Mouse (Mus musculus): ENCODE measurements around the gene Tnk2.

The Tnk2 gene

DNA sequence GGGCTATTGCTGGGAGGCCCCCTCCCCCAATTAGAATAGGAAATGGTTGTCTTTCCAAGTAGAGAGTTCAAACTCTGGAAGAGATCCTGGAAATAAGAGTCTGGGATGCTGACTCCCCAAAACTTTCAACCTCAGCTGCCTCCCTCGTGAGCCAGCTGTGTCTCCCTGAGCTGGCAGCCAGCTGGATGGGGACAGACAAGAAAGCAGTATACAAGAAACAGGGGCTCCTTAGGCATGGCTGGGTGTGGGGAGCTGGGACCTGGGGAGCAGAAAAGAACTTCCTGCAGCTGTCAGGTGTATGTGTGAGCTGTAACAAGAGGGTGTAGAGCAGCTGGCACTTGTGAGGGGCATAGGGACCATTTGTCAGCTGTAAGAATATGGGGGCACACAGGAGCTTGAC lies 16.4 kb downstream of the Tnk2 start:
- DNase-seq (ENCODE audit: low spot score) = no peak

DNA sequence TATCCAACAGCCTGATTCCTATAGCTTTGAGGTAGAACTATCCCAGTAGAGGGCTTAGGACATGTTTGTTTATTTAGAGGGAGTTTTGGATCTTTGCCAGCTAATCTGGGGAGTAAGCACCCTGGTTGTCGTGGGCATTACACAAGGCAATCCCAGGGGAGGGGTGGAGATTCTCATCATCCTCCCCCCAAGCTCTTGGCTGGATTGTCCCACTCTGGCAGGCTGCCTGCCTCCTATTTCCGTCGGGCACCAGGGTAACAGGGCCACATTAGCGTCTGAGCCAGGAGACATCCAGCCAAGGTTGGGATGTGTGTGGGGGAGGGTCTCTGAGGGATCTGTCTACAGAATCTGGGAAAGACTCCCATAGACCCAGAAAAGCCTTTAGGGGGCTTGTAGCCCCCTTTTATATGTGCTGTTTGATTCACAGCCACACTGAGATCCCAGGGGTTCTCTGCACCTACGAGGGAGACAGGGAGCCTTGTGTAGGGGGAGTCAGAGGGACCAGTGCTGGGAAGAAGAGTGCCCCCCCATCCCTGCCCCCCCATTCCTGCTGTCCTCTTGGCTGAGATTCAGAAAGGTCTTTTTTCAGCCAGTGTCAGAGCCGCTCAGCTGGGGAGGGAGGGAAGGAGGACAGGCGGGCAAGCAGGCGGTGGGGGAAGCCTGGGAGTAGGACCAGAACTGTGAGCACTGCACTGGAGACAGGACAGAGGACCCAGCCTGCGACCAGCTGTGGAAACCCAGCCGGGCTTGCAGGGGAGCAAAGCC lies 17.1 kb downstream of the Tnk2 start:
- DNase-seq (ENCODE audit: low spot score) = peak; percentile 51

DNA sequence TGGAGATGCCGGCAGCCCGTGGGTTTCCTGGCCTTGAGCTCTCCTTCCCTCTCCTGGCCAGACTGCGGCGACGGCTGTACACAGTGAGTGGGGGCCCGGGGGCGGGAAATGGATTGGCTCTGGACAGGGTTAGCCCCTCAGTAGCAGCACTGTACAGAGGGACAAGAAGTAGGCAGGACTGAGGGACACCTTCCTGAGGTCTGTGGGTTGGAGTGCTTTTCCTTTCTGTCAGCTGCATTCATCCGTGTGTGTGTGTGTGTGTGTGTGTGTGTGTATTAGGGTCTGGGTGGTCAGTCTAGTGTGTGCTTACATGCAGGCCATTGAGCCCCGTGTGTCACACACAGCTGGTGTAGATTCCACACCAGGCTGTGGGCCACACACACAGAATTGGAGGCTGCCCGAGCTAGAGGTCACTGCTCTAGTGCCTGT lies 17.8 kb downstream of the Tnk2 start:
- DNase-seq (ENCODE audit: low spot score) = no peak

DNA sequence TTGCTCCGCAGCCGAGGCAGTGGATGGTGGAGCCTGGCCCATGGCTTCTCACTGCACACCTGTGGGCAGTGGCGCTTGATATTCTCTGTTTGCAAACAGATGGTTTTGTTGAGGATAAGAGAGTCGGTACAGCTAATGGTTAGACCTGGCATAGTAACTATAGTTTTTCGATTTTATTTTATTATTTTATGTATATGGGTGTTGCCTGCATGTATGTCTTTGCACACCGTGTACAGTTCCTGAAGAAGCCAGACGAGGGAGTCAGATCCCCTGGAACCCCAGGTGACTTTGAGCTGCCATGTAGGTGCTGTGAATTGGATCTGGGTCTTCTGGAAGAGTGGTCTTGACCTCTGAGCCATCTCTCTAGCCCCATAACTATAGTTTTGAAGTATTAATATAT lies 18.7 kb downstream of the Tnk2 start:
- DNase-seq (ENCODE audit: low spot score) = no peak

DNA sequence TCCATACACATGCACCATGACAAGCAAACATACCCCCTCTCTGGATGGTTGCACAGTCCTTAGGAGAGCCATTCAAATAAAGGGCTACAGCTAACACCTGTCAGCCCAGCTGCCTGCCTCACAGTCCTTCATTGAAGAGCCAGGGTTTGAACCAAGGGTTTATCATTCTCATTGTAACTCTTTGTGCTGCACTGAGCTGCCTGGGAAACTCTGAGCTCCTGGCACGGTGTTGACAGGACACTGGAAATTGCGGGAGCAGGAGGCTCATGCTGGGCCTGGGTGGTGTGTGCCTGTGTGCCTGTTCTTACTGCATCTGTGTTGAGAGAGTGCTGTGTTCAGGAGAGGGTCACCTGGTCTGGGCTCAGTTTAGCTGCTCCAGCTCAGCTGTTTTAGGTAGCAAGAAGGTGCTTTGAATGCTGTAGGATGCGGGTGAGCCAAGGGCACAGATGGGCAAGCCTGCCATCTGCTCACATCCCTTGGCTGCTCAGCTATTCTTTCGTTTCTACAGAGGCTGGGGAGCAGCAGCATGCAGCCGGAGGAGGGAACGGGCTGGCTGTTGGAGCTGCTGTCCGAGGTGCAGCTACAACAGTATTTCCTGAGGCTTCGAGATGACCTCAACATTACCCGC lies 19.7 kb downstream of the Tnk2 start:
- no peak for DNase-seq (ENCODE audit: low spot score)

DNA sequence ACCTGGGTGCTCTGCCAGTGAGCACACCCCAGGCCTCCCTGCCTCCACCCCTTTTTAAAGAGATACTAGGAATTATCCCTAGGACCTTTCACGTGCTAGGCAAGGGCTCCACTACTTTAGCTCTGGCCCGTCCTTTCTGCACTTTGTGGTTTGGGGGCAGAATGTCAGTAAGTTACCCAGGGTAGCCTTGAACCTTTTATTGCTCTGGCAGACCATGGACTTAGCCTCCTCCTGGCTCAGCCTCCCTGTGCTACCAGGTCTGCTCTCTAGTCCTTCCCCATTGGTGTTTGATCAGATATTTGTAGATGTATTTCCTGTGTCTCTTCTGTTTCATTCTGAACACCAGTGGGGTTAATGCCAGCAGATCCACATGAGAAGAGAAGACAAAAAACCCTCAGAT lies 20.5 kb downstream of the Tnk2 start:
- DNase-seq (ENCODE audit: low spot score) = no peak

DNA sequence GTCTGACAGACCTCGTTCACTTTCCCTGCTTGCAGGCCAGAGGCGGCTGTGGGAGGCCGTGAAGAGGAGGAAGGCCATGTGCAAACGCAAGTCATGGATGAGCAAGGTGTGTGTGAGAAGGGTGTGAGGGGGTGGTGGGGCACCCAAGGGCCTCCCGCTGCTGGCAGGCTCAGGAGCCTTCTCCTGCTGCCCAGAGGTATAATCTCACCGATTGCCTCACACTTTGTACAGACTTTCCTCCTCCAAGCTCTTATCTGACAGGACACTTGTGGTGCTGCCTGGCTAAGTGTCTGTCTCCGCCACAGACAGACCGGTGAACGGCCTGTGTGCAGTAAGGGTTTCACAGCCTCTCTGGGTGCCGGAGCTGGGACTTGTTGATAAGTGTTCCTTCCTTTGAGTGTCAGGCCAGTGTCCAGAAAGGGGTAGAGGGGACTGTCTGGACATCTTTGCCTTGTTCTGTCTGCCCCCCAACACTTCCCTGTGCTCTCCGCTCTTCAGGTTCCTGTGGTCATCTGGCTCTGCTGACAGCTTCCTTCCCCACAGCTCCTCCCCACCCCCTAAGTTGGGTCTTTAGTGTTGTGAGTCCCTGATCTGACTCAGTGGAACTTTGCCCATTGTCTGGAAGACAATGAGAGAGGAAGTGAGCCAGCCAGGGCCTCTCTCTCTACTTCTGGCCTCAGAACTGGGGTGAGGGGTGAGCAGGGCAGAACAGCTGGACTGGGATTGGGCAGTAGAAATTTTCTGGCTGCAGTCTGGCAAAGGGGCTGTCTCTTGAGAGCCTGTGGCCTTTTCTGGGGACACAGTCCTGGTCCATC lies 22.4 kb downstream of the Tnk2 start:
- DNase-seq (ENCODE audit: low spot score) = peak; percentile 10

DNA sequence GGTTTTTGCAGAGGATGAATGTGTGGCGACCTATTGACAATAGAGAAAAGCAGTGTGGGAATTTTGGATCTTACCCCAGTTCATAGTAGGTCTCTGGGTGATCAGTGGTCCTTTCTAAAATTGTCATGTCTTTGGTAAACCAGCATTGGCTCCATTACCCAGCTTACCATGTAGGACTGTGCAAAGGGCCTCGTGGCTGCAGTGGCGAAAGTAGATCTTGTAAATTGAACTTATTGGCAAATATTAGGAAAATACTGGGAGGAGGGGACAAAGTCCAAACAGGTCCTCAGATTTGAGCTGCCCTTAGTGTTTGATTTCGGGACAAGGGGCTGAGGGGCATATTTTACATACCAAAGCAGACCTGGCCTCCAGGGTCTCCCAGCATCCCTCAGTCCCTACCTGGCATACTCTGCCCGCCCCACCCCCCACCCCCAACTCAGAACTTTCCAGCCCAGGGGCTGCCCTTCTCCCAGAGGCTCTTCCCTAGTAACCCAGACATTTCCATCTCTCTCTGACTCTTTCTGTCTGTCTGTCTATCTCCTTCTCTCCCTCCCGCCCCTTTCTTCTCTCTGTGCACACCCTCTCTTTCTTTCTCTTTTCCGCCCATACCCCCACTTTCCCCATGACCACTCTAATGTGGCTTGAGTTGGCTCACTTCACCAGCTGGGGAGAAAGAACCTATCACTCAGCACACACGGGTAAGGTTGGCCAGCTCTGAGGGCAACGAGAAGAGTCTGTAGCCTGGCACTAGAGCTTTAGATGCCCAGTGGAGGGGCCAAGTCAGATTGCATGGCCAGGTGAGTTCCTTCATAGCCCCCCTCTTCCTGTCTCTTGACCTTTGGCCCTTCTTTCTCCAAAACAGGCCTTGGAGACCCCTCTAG lies 23.2 kb downstream of the Tnk2 start:
- DNase-seq (ENCODE audit: low spot score) = no peak

DNA sequence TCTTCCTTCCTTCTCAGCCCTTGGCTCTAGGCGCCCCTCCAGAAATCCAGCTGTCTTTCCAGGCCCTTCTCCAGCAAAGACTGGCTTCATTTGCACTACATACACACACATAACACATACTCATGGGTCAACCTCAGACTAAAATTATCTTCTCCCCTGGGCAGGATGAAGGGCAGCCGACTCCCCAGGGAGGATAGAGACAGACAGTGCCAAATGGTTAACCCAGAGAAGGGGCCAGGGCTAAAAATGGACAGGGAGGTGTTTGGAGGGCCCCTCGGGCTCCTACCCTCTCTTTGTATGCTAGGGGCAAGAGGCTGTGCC lies 23.8 kb downstream of the Tnk2 start:
- peak; percentile 2 for DNase-seq (ENCODE audit: low spot score)

DNA sequence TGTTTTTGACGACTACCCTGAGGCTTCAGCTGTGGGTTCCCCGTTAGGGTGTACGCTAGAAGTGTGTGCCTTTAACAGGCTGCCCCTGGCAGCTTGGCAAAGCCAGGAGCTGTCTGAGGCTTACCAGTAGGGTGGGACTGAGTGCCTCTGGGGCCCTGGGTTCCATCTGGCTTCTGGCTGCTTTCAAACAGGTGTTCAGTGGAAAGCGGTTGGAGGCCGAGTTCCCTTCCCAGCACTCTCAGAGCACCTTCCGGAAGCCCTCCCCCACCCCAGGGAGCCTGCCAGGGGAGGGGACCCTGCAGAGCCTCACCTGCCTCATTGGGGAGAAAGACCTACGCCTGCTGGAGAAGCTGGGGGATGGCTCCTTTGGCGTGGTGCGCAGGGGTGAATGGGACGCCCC lies 24.4 kb downstream of the Tnk2 start:
- DNase-seq (ENCODE audit: low spot score) = peak; percentile 2

DNA sequence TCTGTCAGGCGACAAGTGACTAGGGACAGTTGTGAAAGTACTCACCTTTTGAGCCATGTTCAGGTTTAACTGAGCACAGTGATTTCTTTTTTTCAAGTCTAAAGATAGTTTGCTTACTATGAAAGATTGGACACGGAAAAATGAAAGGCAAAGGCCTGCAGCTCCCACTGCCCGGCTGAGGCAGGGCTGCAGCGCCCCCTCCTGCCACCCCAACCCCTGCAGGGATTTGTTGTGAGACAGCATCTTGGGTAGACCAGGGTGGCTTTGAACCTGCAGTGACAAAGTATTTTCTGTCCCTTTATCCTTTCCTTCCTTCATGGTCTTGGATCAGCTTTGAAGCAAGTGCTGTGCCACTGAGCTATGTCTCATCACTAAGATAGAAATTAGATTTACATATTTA lies 24.8 kb downstream of the Tnk2 start:
- DNase-seq (ENCODE audit: low spot score) = peak; percentile 2

DNA sequence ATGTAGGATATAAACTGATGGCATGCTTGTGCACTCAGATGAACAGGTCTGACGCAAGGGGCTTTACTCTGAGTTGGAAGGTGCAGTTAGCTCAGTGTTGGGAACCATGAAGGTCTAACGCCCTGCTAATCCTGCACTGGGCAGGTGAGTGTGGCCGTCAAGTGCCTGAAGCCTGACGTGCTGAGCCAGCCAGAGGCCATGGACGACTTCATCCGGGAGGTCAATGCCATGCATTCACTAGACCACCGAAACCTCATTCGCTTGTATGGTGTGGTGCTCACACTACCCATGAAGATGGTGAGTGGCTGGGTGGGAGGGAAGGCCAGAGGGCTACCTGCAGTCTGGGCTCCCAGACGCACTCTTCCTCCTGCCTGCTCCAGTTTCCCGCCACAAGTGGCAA lies 25.6 kb downstream of the Tnk2 start:
- DNase-seq (ENCODE audit: low spot score) = no peak

DNA sequence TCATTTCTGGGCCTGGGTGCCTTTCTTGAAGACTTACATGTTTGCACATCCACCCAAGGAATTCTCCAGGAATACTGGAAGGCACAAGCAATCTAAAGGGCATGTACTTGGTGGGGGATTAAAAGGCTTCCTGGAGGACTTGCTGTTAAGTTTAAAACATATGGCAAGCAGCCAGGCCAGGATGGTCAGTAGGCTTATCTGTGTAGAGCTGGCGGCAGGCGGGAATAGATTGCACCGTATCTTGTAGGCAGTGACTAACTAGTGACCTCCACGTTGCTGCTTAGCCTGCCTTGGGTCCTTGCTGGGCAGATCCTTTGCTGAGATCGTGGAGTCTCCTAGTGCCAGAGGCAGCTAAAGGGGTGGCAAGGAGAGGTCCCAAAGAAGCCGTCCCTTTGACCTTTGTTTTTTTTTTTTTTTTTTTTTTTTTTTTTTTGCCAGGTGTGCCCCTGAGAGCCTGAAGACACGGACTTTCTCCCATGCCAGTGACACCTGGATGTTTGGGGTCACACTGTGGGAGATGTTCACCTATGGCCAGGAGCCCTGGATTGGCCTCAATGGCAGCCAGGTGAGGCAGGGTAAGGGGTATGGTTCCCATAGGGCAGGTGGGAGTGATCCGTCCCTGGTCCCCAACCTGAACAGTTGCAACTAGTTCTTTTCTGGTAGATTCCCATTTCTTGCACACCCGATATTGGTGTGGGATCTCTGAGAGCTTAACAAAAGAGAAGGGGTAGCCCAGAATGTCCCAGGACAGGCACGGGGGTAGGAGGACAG lies 26.9 kb downstream of the Tnk2 start:
- peak; percentile 24 for DNase-seq (ENCODE audit: low spot score)

DNA sequence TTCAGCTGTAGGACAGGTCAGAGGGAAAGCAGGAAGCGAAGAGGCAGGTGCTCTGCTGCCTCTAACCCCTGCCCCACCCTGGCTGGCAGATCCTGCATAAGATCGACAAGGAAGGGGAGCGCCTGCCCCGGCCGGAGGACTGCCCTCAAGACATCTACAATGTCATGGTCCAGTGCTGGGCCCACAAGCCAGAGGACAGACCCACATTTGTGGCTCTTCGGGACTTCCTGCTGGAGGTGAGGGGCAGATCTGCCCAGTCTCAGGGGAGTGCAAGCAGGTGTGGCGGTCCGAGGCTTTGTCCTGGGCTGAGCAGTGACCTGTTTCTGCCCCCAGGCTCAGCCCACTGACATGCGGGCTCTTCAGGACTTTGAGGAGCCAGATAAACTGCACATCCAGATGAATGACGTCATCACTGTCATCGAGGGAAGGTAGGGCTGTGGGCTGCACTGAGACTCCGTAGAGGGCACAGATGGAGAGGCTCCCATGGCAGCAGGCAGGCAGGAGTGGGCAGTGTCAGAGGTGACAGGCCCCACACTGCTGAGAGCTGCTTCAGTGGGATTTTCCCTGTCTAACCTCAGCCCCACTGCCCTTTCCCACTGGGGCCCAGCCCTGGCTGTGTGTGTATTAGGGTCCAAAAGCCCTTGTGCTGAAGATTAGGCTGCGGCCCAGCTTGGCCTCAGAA lies 27.7 kb downstream of the Tnk2 start:
- no peak for DNase-seq (ENCODE audit: low spot score)

DNA sequence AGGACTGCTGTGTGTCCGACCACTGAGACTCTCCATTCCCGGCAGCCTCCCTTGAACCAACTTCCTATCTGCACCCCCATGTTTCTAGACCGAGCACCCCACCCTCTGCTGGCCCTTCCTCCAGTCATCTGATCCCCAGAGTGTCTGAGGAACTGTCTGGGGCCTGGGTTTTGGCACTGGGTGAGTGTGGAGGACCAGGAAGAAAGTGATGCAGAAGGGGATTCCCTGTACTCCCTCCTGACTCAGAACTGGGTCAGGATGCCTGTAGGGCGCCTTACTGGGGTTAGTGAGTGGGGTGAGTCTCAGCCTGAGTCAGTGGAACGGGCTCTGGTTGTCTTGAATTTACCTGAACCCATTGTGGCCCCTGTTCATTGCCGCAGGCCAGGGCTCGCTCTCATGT lies 28.6 kb downstream of the Tnk2 start:
- DNase-seq (ENCODE audit: low spot score) = peak; percentile 21

DNA sequence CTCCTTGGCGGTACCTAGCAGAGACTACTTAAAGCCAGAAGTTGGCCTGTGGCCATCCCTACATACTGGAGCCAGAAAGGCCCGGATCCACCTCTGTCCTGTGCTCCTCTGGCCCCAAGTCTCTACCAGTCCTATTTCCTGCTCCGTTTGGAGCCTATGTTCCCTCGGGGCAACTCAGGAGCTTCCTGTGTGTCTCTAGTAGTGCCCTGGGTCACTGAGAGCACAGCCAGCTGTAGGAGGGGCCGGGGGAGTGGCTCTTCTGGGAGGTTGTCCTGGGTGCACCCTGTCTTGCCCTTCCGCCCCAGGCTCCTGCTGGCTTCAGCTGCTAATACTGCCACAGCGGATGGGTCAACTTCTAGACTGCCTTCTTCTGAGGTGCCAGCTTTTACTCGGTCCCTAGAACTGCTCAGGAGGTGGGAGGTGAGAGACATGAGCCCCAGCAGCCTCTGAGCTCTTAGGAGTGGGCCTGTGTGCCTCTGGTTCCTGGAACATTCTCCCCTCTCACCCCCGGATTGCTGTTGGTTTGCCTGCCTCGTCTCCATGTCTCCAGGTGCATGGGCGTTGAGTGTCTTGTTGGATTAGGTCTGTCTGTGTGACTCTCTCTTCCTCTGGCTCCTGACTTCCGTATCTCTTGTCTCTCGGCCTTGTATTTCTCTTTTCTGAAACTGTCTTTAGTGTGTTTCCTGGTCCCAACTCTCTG lies 29.3 kb downstream of the Tnk2 start:
- peak; percentile 79 for DNase-seq (ENCODE audit: low spot score)

DNA sequence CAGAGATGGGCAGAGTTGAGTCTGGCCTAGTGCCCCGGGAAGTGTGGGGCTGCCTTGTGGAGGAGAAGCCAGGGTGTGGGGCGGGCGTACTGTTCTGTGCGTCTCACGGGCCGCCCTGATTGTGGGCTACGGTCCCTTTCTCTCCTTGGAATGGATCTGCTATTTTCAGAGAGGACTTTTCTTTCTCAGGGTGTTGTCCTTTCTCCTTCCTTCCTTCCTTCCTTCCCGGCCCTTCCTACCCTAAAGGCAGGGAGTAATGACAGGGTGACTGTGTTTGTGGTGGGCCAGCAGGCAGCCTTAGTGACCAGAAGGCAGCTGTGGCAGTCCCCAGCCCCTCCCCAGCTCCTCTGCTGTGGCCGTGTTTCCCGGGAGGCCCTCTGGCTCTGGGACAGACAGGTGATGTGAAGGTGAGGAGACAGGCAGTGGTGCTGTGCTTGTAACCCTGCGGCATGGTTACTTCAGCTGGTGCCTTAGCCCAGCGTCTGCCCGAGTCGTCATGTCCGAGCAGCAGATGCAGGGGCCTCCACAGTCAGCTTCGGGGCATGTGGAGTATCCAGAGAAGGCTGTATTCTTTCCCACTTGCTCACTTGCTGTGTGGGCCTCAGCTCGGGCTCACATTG lies 30.6 kb downstream of the Tnk2 start:
- DNase-seq (ENCODE audit: low spot score) = peak; percentile 4

DNA sequence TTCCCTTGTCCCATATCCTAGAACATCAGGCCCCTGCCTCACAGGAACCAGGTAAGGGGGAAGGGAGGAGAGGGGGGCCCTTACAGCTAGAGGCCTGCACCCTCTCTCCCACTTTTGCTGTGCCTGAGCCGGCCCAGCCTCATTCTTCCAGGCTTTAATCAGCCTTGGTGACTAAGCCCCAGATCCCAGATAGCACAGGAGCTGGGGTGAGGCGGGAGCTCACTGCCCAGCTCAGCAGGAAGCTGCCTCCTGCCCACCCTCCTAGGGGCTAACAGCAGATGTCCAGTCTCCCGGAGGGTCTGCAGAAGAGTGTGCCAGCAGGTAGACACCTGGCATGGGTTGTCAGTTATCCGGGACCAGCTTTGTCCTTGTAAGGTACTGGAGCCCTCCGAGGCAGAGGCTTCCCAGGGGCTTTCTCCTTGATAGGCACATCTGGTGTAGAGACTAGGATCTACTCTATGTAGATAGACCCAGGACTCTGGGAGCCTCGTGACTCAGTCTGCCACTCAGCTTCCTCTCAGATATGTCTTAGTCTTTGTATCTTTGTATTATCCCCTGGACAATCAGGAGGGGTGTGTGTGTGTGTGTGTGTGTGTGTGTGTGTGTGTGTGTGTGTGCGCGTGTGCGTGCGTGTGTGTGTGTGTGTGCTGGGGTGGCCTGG lies 33.5 kb downstream of the Tnk2 start:
- peak; percentile 75 for DNase-seq (ENCODE audit: low spot score)

DNA sequence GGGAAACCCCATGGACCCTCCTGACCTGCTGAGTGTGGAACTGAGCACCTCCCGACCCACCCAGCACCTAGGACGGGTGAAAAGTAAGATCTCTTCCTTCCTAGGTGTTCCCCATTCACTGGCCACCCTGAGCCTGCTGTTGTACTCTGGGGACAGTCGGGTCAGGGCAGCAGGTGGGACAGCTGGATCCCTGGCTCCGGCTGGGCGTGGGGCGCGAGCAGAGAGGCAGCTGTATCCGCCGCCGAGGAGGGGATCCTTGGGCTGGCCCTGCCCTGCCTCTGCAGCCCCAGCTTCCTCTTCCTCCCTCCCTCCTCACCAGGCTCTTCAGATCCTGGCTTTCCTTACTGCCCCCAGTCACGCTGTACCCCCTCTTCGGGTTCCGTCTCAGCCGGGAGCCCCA lies 34.2 kb downstream of the Tnk2 start:
- DNase-seq (ENCODE audit: low spot score) = peak; percentile 18

Measured in urinary bladder, postnatal 14 days (tissue).